Mouse (Mus musculus) thymus, postnatal 14 days (tissue): ENCODE data around the gene Adgrf4.

Experiments
- DNase-seq: peaks from one replicate; pipeline ENCODE4 v3.0.0; 2021

The Adgrf4 gene

GRCm38 (mm10) chr17:42692136-42692535 lies at the start of gene Adgrf4:
Adgrf4 (minus strand) TSS chr17:42692284.
- no peak for DNase-seq

GRCm38 (mm10) chr17:42741801-42742217 lies 49.7 kb upstream of the Adgrf4 start, which contains the start of gene Adgrf2:
Adgrf2 (minus strand) TSS chr17:42742179.
- no peak for DNase-seq

- DNase-seq = no peak
Observed at GRCm38 (mm10) chr17:42738794-42739193, 46.7 kb upstream of the Adgrf4 start.

DNA sequence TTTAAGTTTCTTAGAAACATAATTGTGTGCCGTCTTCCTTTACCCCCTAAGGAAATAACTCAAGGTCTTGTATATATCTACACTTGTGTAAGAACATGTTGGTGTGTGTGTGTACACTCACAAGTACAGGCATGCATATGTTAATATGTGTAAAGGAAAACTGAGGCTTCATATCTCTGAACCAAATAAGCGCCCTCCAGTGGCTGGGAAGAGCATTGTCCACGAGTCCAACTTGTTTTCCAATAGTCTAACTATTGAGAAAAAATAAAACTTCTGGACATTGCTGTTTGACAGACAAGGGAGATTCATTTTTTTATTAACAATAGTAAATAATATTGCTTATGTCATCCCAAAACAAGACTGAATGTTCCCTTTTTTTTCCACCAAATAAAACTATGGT lies 25.1 kb upstream of the Adgrf4 start:
- no peak for DNase-seq

DNA sequence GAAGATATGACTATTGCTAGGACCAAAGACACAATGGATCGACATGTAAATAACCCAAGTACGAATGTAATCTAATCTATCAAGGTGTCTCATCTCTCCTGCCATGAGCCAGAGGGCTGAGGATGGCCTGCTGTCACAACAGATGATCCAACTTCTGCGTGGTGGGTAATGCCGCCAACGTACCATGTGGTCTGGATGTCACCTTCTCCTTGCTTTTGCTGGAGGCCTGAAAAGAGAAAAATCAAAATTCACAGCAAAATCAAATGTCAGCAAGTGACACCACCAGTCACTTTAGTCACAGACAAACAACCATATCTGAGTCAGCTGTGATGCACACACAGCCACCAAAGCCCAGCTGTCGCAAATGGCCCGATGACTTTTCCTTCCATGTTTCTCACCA lies 22.9 kb upstream of the Adgrf4 start:
- DNase-seq = no peak

- no peak for DNase-seq
Observed at GRCm38 (mm10) chr17:42710717-42711116, 18.6 kb upstream of the Adgrf4 start.

GRCm38 (mm10) chr17:42705611-42706010 lies 13.5 kb upstream of the Adgrf4 start:
- no peak for DNase-seq

- no peak for DNase-seq
Observed at GRCm38 (mm10) chr17:42702198-42702597, 10.1 kb upstream of the Adgrf4 start.

GRCm38 (mm10) chr17:42694730-42695129 lies 2.6 kb upstream of the Adgrf4 start:
- no peak for DNase-seq

DNA sequence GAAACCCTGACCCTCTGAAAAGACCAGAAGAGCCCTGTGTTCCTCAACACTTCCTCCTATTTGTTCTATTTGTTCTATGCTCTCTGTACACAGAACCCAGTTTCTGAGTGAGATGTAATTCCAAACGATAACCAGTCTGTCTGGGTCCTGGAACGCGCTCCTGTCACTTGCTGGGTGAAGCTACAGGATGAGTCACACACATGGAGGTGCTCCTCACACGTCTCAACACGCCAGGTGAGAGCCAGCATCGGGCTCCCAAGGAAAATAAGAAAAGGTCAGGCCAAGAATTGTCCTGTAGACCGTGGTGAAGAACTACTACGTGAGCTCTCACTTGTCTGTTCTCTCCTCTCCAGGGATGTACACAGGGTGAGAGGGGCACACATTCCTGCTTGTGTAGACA lies 1.6 kb downstream of the Adgrf4 start:
- DNase-seq = no peak

DNA sequence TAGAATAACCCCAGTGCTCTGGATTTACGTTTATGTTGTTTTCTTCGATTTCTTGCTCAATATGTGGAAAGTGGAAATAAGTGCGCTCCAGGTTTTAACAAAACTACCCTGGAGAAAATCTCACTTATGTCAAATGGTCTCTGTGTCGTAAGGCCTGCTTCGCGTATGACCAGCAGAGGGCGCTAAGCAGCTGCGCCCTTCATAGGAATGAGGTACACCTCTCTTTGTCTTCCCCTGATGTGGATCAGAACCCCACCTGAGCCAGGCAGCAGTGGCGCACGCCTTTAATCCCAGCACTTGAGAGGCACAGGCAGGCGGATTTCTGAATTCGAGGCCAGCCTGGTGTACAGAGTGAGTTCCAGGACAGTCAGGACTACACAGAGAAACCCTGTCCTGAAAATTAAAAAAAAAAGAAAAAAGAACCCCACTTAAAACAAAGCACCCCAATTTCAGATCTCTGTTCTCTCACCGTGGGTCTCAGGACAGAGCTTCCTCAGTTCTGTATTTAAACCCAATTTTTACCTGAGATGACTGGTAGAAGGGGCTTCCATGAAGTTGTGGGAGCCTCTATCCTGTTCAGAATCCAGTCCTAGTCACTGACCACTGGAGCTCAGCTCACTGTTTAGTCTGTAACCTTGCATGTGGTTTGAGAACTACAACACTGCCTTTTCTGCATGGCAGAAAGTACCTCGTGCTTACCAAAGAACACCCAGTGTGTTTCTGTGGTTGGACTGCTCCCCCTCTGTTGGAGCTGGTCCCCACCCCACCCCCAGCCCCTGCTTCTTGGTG lies 33.3 kb downstream of the Adgrf4 start:
- DNase-seq = peak; percentile 33

- no peak for DNase-seq
Observed at GRCm38 (mm10) chr17:42643416-42643815, 48.7 kb downstream of the Adgrf4 start.

DNA sequence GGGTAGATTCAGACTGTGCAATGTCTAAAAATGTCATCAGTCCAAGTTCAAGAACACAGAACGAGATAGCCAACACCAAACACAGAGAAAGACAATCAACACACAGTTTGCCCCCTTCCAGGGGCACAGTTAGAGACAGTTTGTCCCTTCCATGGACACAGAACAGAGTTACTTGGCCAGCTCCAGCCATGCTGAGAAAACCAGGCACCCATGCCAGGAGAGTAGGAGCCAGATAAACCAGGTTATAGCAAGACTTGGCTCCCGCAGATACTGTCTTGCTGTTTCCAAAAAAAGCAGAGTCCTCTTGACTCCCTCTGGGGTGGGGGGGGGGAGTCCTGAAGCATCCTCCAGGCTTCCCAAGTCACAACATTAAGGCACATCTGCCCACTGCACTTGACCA lies 61.9 kb downstream of the Adgrf4 start:
- no peak for DNase-seq

DNA sequence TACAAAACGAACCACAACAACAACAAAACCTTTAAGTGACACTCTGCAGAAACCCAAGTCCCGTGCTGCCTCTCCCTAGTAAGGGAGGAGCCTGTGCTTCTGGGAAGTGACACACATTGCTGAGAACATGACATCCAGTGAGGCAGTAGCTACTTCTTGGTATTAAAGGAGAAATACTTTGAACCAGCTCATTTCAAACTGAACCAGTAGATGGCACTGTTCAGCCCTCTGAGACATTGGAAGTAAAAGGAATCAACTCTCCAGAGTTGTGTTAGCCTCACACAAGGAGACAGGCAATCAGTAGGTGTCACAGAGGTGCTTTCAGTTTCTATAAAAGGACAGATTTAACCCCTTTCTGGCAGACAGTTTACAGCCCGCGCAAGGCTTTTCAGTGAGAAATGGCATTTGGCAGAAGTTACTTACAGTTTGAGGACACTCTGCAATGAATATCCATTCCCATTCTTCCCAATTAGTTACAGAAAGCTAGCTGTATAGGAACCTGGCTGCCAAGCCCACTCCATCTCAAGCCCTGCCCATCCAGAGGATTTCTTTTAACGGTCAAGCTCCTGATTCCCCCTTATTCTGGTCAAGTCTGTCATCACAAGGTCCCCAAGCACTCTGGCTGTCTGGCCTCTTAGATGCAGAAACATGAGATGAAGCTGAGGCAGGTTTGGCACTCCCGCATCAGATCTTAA lies 78.9 kb downstream of the Adgrf4 start:
- peak; percentile 5 for DNase-seq

DNA sequence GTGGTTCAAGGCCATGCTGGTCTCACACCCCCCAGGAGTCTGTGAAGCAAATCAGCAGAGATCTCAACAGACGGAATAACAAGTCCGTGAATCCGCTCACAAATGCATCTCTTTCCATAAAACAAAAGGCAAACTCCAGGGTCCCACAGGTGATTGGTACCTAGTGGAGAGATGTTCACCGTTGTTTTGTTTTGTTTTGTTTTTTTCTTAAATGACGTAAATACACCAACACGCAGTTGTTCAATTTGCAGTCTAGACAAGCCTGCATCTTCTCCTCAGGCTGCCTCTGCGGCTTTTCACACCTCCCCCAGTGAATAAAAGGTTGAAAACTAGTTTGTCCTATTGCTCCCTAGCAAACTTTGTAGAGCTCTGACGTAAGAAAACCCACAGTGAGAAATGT lies 80.8 kb downstream of the Adgrf4 start, which contains the start of gene Opn5:
Gene Opn5 (minus strand): TSS at position 101 of the 400 bp plus-strand sequence.
- no peak for DNase-seq

DNA sequence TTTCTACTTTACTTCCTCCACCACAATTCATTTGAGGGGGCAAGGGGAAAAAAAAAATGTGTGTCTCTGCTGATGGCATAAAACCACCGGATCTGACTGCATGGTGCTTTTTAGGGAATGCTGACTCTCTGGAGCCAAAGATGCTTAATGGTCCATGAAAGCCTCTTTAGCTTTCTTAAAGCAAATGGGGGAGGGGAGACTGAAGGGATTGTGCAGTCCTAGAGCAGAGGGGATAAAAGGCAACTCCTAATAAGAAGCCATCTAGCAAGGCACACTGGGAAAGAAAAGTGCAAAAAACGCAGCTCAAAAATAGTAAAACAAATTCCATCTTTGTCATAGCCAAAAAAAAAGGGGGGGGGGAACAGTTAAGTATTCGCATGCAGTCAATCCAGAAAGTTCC lies 83.8 kb downstream of the Adgrf4 start:
- DNase-seq = no peak
